Mouse (Mus musculus) adrenal gland, postnatal 36 days (tissue): ENCODE data around the gene Panx1. TPM values are rescaled to one million over a fixed set of nuclear protein-coding genes. Genes with fewer than 3 reads are reported as not detected.
A peak's percentile ranks its signal among the peaks of the same experiment; 100 is the strongest.

Experiments used
- DNase-seq, 2 experiments: peaks; one replicate each; pipeline ENCODE4 v3.0.0; 2021; ENCODE audit warnings: mixed read lengths in 1 of 2
- total RNA-seq, 2 experiments: library from RNA; stranded (reverse); gene quantifications; 2 replicates each; pipeline ENCODE4 v1.2.3; 2021

Panx1 gene
- total RNA-seq, 2 experiments from 2014 or later = 8.8 to 9.9 TPM

GRCm38 (mm10) chr9:14970805-14971525, 74.3 kb downstream of the Panx1 start:
- DNase-seq = no peak

GRCm38 (mm10) chr9:14970211-14970610, 75.1 kb downstream of the Panx1 start:
- no peak for DNase-seq

GRCm38 (mm10) chr9:14967598-14967997, 77.7 kb downstream of the Panx1 start:
- DNase-seq = peak; percentile 25 to 26

GRCm38 (mm10) chr9:14966787-14967186, 78.5 kb downstream of the Panx1 start:
- no peak for DNase-seq

GRCm38 (mm10) chr9:14965368-14965767, 79.9 kb downstream of the Panx1 start:
- no peak for DNase-seq

- DNase-seq = no peak
Measured at GRCm38 (mm10) chr9:14962769-14963168, 82.5 kb downstream of the Panx1 start.

GRCm38 (mm10) chr9:14954659-14955058, 90.6 kb downstream of the Panx1 start:
- no peak for DNase-seq

Other genes starting within 250 kb of the Panx1 start
- gene Gpr83, start 185.3 kb downstream of the Panx1 start, total RNA-seq = not detected
- gene Izumo1r, start 141.5 kb downstream of the Panx1 start, total RNA-seq = not detected
- gene Hephl1, start 66.6 kb upstream of the Panx1 start, total RNA-seq = 1 to 10 TPM in 1 of 2 experiments, under 1 TPM in 1; 0.89 to 3.0 TPM
- under 1 TPM; 0.43 to 0.53 TPM for gene Vstm5, start 193.6 kb upstream of the Panx1 start, total RNA-seq
- gene Med17, start 234.5 kb upstream of the Panx1 start, total RNA-seq = 10 to 100 TPM; 32.4 to 34.5 TPM